Comparison of ENCODE assay signal across 10 mouse cellular contexts in the genomic region with DNA sequence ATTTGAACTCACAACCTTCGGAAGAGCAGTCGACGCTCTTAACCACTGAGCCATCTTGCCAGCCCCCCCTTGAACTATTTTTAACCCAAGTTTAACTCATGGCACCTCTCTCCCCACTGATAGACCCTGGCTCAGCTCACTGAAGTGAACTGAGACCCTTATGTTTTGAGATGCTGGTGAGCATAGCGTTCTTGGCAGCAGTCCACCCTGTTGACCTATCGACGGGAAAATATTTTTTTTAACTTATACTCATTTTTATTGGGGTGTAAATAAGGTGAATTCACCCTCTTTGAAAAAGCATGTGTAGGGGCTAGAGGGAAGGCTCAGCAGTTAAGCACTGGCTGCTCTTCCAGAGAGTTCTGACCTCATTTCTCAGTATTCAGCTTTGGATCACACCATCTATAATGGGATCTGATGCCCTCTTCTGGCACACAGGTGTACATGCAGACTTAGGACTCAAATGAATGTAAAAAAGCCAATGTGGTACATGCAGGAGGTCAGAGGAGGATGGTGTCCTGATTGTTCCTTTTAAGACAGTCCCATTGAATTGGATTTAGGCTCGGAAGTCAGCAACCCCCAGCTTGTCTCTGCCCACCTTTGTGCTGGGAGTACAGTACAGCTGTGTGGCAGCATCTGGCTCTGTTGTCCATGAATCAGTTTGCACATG. TPM values are rescaled to one million over a fixed set of nuclear protein-coding genes. Genes with fewer than 3 reads are reported as not detected.
DNase-seq lines count a peak whose midpoint lies in the region; ATAC-seq and TF ChIP-seq lines count a peak whose summit lies in the region.
"Had no signal": no experiment of that assay in that cellular context is flagged by ENCODE, and none has a peak within 500 bp of the region (broad histone marks: within the 10 kb centered on the region; RNA-seq: fewer than 3 reads in every experiment).

No protein-coding gene starts in this region.

- peak; percentile 23 for DNase-seq in kidney, adult 11 months
- peak; percentile 70 for DNase-seq in CD4-positive helper T cell, adult 2 months (ENCODE audit: low read depth, low spot score)
- DNase-seq in Patski (ENCODE audit: low read depth, low spot score) = no peak
- DNase-seq in forebrain, postnatal 0 days = peak; percentile 68
- DNase-seq in liver, postnatal 0 days = no peak
- no peak for DNase-seq in urinary bladder, postnatal 25 days (ENCODE audit: low spot score)
- no peak for DNase-seq in ovary, postnatal 10 days (ENCODE audit: low spot score)
- DNase-seq: liver, embryonic 13.5 days had no signal

- H3K4me3 ChIP-seq in kidney, embryonic 15.5 days (replicated peaks) = no peak overlapping the region
- H3K4me3 ChIP-seq in forebrain, postnatal 0 days (ENCODE audit: low read depth, low read length) = no peak overlapping the region
- no peak overlapping the region for H3K4me3 ChIP-seq in liver, postnatal 0 days (ENCODE audit: low read depth, low read length)
- H3K4me3 ChIP-seq: embryonic facial prominence, embryonic 12.5 days had no signal

- H3K9me3 ChIP-seq in kidney, embryonic 15.5 days (replicated peaks) = no peaks in the 10 kb centered on the region
- H3K9me3 ChIP-seq in forebrain, postnatal 0 days (ENCODE audit: low read length) = no peaks in the 10 kb centered on the region
- H3K9me3 ChIP-seq in liver, postnatal 0 days (ENCODE audit: low read length) = no peaks in the 10 kb centered on the region
- H3K9me3 ChIP-seq: embryonic facial prominence, embryonic 12.5 days; liver, embryonic 13.5 days had no signal

- no peak for ATAC-seq in kidney, embryonic 15.5 days (replicated peaks; ENCODE audit: low FRiP score)
- no peak for ATAC-seq in Patski
- ATAC-seq in forebrain, postnatal 0 days = peak; percentile 25; the same call in 1 of the 2 replicates
- ATAC-seq in liver, postnatal 0 days = no peak

- POLR2A ChIA-PET in Patski (lab: Charles Lee) = interaction anchor here (0.7 to 1.1 kb wide), 4 partner anchors 10 to 128 kb away, joined by 3 to 4 read pairs (median 3); a partner anchor contains a TSS

- no peak overlapping the region for H3K4me2 ChIP-seq in kidney, embryonic 15.5 days
- no peak overlapping the region for H3K4me2 ChIP-seq in forebrain, postnatal 0 days (ENCODE audit: low read depth)
- no peak overlapping the region for H3K4me2 ChIP-seq in liver, postnatal 0 days (ENCODE audit: low read depth, low read length)
- H3K4me2 ChIP-seq: embryonic facial prominence, embryonic 12.5 days had no signal

- no peak overlapping the region for H3K9ac ChIP-seq in kidney, embryonic 15.5 days
- no peak overlapping the region for H3K9ac ChIP-seq in forebrain, postnatal 0 days
- H3K9ac ChIP-seq in liver, postnatal 0 days (replicated peaks) = no peak overlapping the region
- H3K9ac ChIP-seq: embryonic facial prominence, embryonic 12.5 days had no signal

- peak; percentile 69 for TF ChIP-seq CTCF in Patski (IDR thresholded peaks at IDR 0.05)
- peak; percentile 79 for TF ChIP-seq CTCF in forebrain, postnatal 0 days (IDR thresholded peaks at IDR 0.05; ENCODE audit: low read depth)
- peak; percentile 85 for TF ChIP-seq CTCF in liver, postnatal 0 days (IDR thresholded peaks at IDR 0.05; ENCODE audit: low read depth)

- WGBS in kidney, embryonic 15.5 days = 66% methylated on average over 7 of the region's 7 CpGs
- WGBS in forebrain, postnatal 0 days = 69% methylated on average over 7 of the region's 7 CpGs
- WGBS in liver, postnatal 0 days (ENCODE audit: insufficient replicate concordance) = 73% methylated on average over 7 of the region's 7 CpGs

- in situ Hi-C loops in Patski (cut with MboI; ENCODE audit: low pct_unique_long_range_greater_than_20kb) = loop anchor here (5.0 to 10.0 kb wide), 2 partner anchors 61 to 89 kb away; no protein-coding TSS in a partner anchor

- no peaks in the 10 kb centered on the region for H3K27me3 ChIP-seq in kidney, embryonic 15.5 days
- no peaks in the 10 kb centered on the region for H3K27me3 ChIP-seq in Patski
- H3K27me3 ChIP-seq in forebrain, postnatal 0 days (ENCODE audit: insufficient read depth, low read length) = no peaks in the 10 kb centered on the region
- H3K27me3 ChIP-seq in liver, postnatal 0 days (ENCODE audit: insufficient read depth, low read length) = no peaks in the 10 kb centered on the region
- H3K27me3 ChIP-seq: embryonic facial prominence, embryonic 12.5 days; liver, embryonic 13.5 days had no signal

- CTCF ChIA-PET in Patski (lab: Charles Lee) = interaction anchor here (0.7 to 3.4 kb wide), 7 partner anchors 10 to 141 kb away, joined by 3 to 21 read pairs (median 4); a partner anchor contains a TSS

- H3K36me3 ChIP-seq in kidney, embryonic 15.5 days = peaks cover 49% of the 10 kb centered on the region
- H3K36me3 ChIP-seq in forebrain, postnatal 0 days (ENCODE audit: insufficient read depth) = peaks cover 26% of the 10 kb centered on the region
- peaks cover 37% of the 10 kb centered on the region for H3K36me3 ChIP-seq in liver, postnatal 0 days (replicated peaks; ENCODE audit: insufficient read depth, low read length)

- peaks cover 16% of the 10 kb centered on the region for H3K4me1 ChIP-seq in kidney, embryonic 15.5 days
- H3K4me1 ChIP-seq in forebrain, postnatal 0 days (ENCODE audit: insufficient read depth) = 0 out of 2 replicates have a peak, but pooled peaks cover 4% of the 10 kb centered on the region
- H3K4me1 ChIP-seq in liver, postnatal 0 days (ENCODE audit: insufficient read depth) = peaks cover 21% of the 10 kb centered on the region

- TF ChIP-seq EP300 in liver, postnatal 0 days (IDR thresholded peaks at IDR 0.05; ENCODE audit: low read depth) = no peak

- no peak overlapping the region for H3K27ac ChIP-seq in kidney, embryonic 15.5 days
- H3K27ac ChIP-seq in forebrain, postnatal 0 days (ENCODE audit: low read depth, low read length) = no peak overlapping the region
- no peak overlapping the region for H3K27ac ChIP-seq in liver, postnatal 0 days (ENCODE audit: low read depth)
- H3K27ac ChIP-seq: embryonic facial prominence, embryonic 12.5 days had no signal

RNA-seq across cellular contexts. Expression of a gene that starts 3.2 kb away (rescaled TPM):
- 391 and 408 TPM in 2 replicates for polyA plus RNA-seq in kidney, embryonic 15.5 days (2015; fragmentation: Nextera tagmentation; extraction: Ambion mirVana)
- 230 TPM for polyA plus RNA-seq in Patski (2021)
- total RNA-seq in forebrain, postnatal 0 days (2014; rRNA removed) = 161 and 191 TPM in 2 replicates
- polyA plus RNA-seq in forebrain, postnatal 0 days (2015; fragmentation: Nextera tagmentation; extraction: Ambion mirVana) = 313 and 332 TPM in 2 replicates
- 280 and 288 TPM in 2 replicates for polyA plus RNA-seq in liver, postnatal 0 days (2015; fragmentation: Nextera tagmentation; extraction: Ambion mirVana)

RNA-seq across cellular contexts. Expression of a gene that starts 6.4 kb away (rescaled TPM):
- 12.9 and 14.1 TPM in 2 replicates for polyA plus RNA-seq in kidney, embryonic 15.5 days (2015; fragmentation: Nextera tagmentation; extraction: Ambion mirVana)
- polyA plus RNA-seq in Patski (2021) = 5.7 TPM
- total RNA-seq in forebrain, postnatal 0 days (2014; rRNA removed) = 7.3 and 10.1 TPM in 2 replicates
- 13.3 and 15.0 TPM in 2 replicates for polyA plus RNA-seq in forebrain, postnatal 0 days (2015; fragmentation: Nextera tagmentation; extraction: Ambion mirVana)
- polyA plus RNA-seq in liver, postnatal 0 days (2015; fragmentation: Nextera tagmentation; extraction: Ambion mirVana) = 23.6 and 24.2 TPM in 2 replicates

RNA-seq across cellular contexts. Expression of a gene that starts 13.2 kb away (rescaled TPM):
- polyA plus RNA-seq in kidney, embryonic 15.5 days (2015; fragmentation: Nextera tagmentation; extraction: Ambion mirVana) = 1.0 TPM in 1 of 2 replicates, not detected in the other
- polyA plus RNA-seq in Patski (2021) = 0.67 TPM
- total RNA-seq in forebrain, postnatal 0 days (2014; rRNA removed) = not detected in 2 replicates
- polyA plus RNA-seq in forebrain, postnatal 0 days (2015; fragmentation: Nextera tagmentation; extraction: Ambion mirVana) = not detected in 2 replicates
- 0.34 TPM in 1 of 2 replicates, not detected in the other for polyA plus RNA-seq in liver, postnatal 0 days (2015; fragmentation: Nextera tagmentation; extraction: Ambion mirVana)
- polyA plus RNA-seq: embryonic facial prominence, embryonic 12.5 days had no signal

RNA-seq across cellular contexts. Expression of a gene that starts 13.2 kb away (rescaled TPM):
- 0.27 and 0.30 TPM in 2 replicates for polyA plus RNA-seq in kidney, embryonic 15.5 days (2015; fragmentation: Nextera tagmentation; extraction: Ambion mirVana)
- 2.4 TPM for polyA plus RNA-seq in Patski (2021)
- total RNA-seq in forebrain, postnatal 0 days (2014; rRNA removed) = 1.2 and 2.6 TPM in 2 replicates
- polyA plus RNA-seq in forebrain, postnatal 0 days (2015; fragmentation: Nextera tagmentation; extraction: Ambion mirVana) = 1.2 and 2.1 TPM in 2 replicates
- polyA plus RNA-seq in liver, postnatal 0 days (2015; fragmentation: Nextera tagmentation; extraction: Ambion mirVana) = 0.07 TPM in 1 of 2 replicates, not detected in the other

RNA-seq across cellular contexts. Expression of a gene that starts 16.5 kb away (rescaled TPM):
- polyA plus RNA-seq in kidney, embryonic 15.5 days (2015; fragmentation: Nextera tagmentation; extraction: Ambion mirVana) = 384 and 386 TPM in 2 replicates
- 250 TPM for polyA plus RNA-seq in Patski (2021)
- 300 and 347 TPM in 2 replicates for total RNA-seq in forebrain, postnatal 0 days (2014; rRNA removed)
- 232 and 259 TPM in 2 replicates for polyA plus RNA-seq in forebrain, postnatal 0 days (2015; fragmentation: Nextera tagmentation; extraction: Ambion mirVana)
- 135 and 139 TPM in 2 replicates for polyA plus RNA-seq in liver, postnatal 0 days (2015; fragmentation: Nextera tagmentation; extraction: Ambion mirVana)

Comparison
In these comparisons a context has a peak if more than half of its experiments do, and no peak if none do; other contexts are left out.
1. DNase-seq: peak in kidney, adult 11 months (single experiment), CD4-positive helper T cell, adult 2 months (single experiment) and forebrain, postnatal 0 days (single experiment); none in Patski (single experiment), liver, postnatal 0 days (single experiment), urinary bladder, postnatal 25 days (single experiment) and ovary, postnatal 10 days (single experiment).
2. Peak in every context shown above with its lines, with median percentiles within 50 percentile points of each other: CTCF ChIP-seq.